Mouse (Mus musculus): ENCODE data around the gene Olfr157. TPM values are rescaled to one million over a fixed set of nuclear protein-coding genes. Genes with fewer than 3 reads are reported as not detected.
A peak's percentile ranks its signal among the peaks of the same experiment; 100 is the strongest.

Olfr157 gene
- polyA plus RNA-seq, 1 experiment = not detected

GRCm38 (mm10) chr4:43854101-43854500 lies 14.1 kb upstream of the Olfr157 start:
- H3K27ac ChIP-seq (ENCODE audit: insufficient read depth, low read length) = no peak overlapping the region
- H3K36me3 ChIP-seq (ENCODE audit: control insufficient read depth, insufficient read depth, low read length, poor library complexity, severe bottlenecking) = no peaks in the 10 kb centered on the region
- H3K4me3 ChIP-seq (ENCODE audit: low read depth, low read length) = no peak overlapping the region
- H3K27me3 ChIP-seq (ENCODE audit: control insufficient read depth, insufficient read depth, low read length, poor library complexity, severe bottlenecking) = no peaks in the 10 kb centered on the region
- no peaks in the 10 kb centered on the region for H3K9me3 ChIP-seq (replicated peaks; ENCODE audit: control insufficient read depth, insufficient read depth, low read length, poor library complexity, severe bottlenecking)
- no peaks in the 10 kb centered on the region for H3K4me1 ChIP-seq (ENCODE audit: control insufficient read depth, insufficient read depth, low read length)
- TF ChIP-seq POLR2A (IDR thresholded peaks at IDR 0.05; ENCODE audit: insufficient read depth, low read length) = no peak
- H3K9ac ChIP-seq (ENCODE audit: low read depth, poor library complexity, severe bottlenecking) = no peak overlapping the region

DNA sequence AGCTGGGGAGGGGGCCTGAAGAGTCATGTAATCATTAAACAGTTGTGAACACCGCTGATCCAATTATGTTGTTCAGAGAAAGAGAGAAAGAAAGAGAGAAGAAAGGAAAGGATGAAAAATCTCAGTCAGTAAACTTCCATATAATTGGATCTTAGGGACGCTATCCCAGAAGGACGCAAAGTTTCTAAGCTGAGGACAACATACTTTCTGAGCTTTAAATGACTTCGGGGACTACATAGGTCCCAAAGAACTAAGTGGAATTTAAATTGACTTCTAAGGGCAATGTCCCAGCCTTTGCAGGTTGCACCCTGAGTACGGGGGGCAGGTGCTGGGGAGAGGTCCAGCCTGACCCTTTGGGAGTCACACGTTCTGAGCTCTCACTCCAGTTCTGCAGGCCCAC lies 11.3 kb upstream of the Olfr157 start, which contains the start of gene Olfr155:
Gene Olfr155, plus strand, starts transcription at position 301 of the 400 bp plus-strand sequence.
- H3K36me3 ChIP-seq (ENCODE audit: control insufficient read depth, insufficient read depth, low read length, poor library complexity, severe bottlenecking) = no peaks in the 10 kb centered on the region
- H3K9ac ChIP-seq (ENCODE audit: low read depth, poor library complexity, severe bottlenecking) = no peak within 1 kb of the TSS
- no peak within 1 kb of the TSS for H3K27ac ChIP-seq (ENCODE audit: insufficient read depth, low read length)
- no peak within 1 kb of the TSS for H3K4me3 ChIP-seq (ENCODE audit: low read depth, low read length)
- no peaks in the 10 kb centered on the region for H3K4me1 ChIP-seq (ENCODE audit: control insufficient read depth, insufficient read depth, low read length)
- TF ChIP-seq CTCF (IDR thresholded peaks at IDR 0.05; ENCODE audit: low read depth, low read length) (no peak), POLR2A (IDR thresholded peaks at IDR 0.05; ENCODE audit: insufficient read depth, low read length) (no peak), EP300 (IDR thresholded peaks at IDR 0.05; ENCODE audit: insufficient read depth, low read depth, low read length) (no peak)
- no peaks in the 10 kb centered on the region for H3K9me3 ChIP-seq (replicated peaks; ENCODE audit: control insufficient read depth, insufficient read depth, low read length, poor library complexity, severe bottlenecking)
- H3K27me3 ChIP-seq (ENCODE audit: control insufficient read depth, insufficient read depth, low read length, poor library complexity, severe bottlenecking) = no peaks in the 10 kb centered on the region

GRCm38 (mm10) chr4:43838326-43838725 lies 1.7 kb downstream of the Olfr157 start:
- H3K9ac ChIP-seq (ENCODE audit: low read depth, poor library complexity, severe bottlenecking) = no peak overlapping the region
- H3K27ac ChIP-seq (ENCODE audit: insufficient read depth, low read length) = no peak overlapping the region
- no peak for TF ChIP-seq CTCF (IDR thresholded peaks at IDR 0.05; ENCODE audit: low read depth, low read length)
- TF ChIP-seq EP300 (IDR thresholded peaks at IDR 0.05; ENCODE audit: insufficient read depth, low read depth, low read length) = no peak
- no peak for TF ChIP-seq POLR2A (IDR thresholded peaks at IDR 0.05; ENCODE audit: insufficient read depth, low read length)
- no peaks in the 10 kb centered on the region; the same call in 1 of the 2 replicates for H3K9me3 ChIP-seq (replicated peaks; ENCODE audit: control insufficient read depth, insufficient read depth, low read length, poor library complexity, severe bottlenecking)
- H3K36me3 ChIP-seq (ENCODE audit: control insufficient read depth, insufficient read depth, low read length, poor library complexity, severe bottlenecking) = no peaks in the 10 kb centered on the region
- H3K4me1 ChIP-seq (ENCODE audit: control insufficient read depth, insufficient read depth, low read length) = no peaks in the 10 kb centered on the region
- H3K4me3 ChIP-seq (ENCODE audit: low read depth, low read length) = no peak overlapping the region
- no peaks in the 10 kb centered on the region for H3K27me3 ChIP-seq (ENCODE audit: control insufficient read depth, insufficient read depth, low read length, poor library complexity, severe bottlenecking)

DNA sequence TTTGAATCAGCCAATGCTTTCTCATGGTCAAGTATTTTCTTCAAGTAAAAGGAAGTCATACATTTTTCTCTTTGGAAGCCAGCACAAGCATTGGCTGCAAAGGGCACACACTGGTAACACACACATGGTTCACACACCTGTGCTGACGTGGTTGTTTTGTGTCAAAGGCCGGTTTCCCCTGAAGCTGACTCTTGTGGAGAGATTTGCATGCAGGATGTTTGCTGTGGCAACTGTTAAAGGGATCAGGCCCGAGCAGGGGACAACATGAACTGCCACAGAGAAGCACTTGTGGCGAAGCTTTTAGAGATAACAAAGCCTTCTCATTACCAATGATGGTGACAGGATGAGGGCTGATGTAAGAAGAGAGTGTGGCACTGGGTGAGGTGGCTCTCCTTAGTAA lies 5.3 kb downstream of the Olfr157 start:
- Histone ChIP-seq H3K4me3 (ENCODE audit: low read depth, low read length) (no peak overlapping the region), H3K27ac (ENCODE audit: insufficient read depth, low read length) (no peak overlapping the region), H3K4me1 (ENCODE audit: control insufficient read depth, insufficient read depth, low read length) (no peaks in the 10 kb centered on the region), H3K36me3 (ENCODE audit: control insufficient read depth, insufficient read depth, low read length, poor library complexity, severe bottlenecking) (no peaks in the 10 kb centered on the region), H3K27me3 (ENCODE audit: control insufficient read depth, insufficient read depth, low read length, poor library complexity, severe bottlenecking) (no peaks in the 10 kb centered on the region; the same call in 1 of the 2 replicates), H3K9me3 (replicated peaks; ENCODE audit: control insufficient read depth, insufficient read depth, low read length, poor library complexity, severe bottlenecking) (no peaks in the 10 kb centered on the region), H3K9ac (ENCODE audit: low read depth, poor library complexity, severe bottlenecking) (no peak overlapping the region)
- no peak for TF ChIP-seq EP300 (IDR thresholded peaks at IDR 0.05; ENCODE audit: insufficient read depth, low read depth, low read length)
- no peak for TF ChIP-seq POLR2A (IDR thresholded peaks at IDR 0.05; ENCODE audit: insufficient read depth, low read length)
- no peak for TF ChIP-seq CTCF (IDR thresholded peaks at IDR 0.05; ENCODE audit: low read depth, low read length)

DNA sequence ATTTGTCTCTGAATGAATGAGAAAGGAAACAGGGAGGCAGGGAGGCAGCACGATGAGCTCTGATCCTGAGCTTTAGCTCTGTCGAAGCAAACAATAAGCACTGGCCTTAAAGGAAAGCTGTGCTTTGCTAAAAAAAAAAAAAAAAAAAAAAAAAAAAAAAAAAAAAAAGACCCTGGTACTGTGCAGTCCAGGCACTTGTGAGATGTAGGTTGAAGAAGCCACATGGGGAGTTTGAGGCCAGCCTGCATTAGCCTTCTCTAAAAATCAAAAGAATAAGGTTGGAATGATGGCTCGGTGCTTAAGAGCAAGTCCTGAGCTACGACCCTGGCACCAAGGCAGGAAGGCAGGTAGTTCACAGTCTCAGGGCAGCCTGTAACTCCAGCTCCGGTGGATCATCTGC lies 6.2 kb downstream of the Olfr157 start:
- no peak for TF ChIP-seq EP300 (IDR thresholded peaks at IDR 0.05; ENCODE audit: insufficient read depth, low read depth, low read length)
- TF ChIP-seq CTCF (IDR thresholded peaks at IDR 0.05; ENCODE audit: low read depth, low read length) = no peak
- no peak for TF ChIP-seq POLR2A (IDR thresholded peaks at IDR 0.05; ENCODE audit: insufficient read depth, low read length)
- no peaks in the 10 kb centered on the region for H3K36me3 ChIP-seq (ENCODE audit: control insufficient read depth, insufficient read depth, low read length, poor library complexity, severe bottlenecking)
- no peaks in the 10 kb centered on the region; the same call in 1 of the 2 replicates for H3K27me3 ChIP-seq (ENCODE audit: control insufficient read depth, insufficient read depth, low read length, poor library complexity, severe bottlenecking)
- no peak overlapping the region for H3K4me3 ChIP-seq (ENCODE audit: low read depth, low read length)
- H3K27ac ChIP-seq (ENCODE audit: insufficient read depth, low read length) = no peak overlapping the region
- no peaks in the 10 kb centered on the region for H3K9me3 ChIP-seq (replicated peaks; ENCODE audit: control insufficient read depth, insufficient read depth, low read length, poor library complexity, severe bottlenecking)
- no peak overlapping the region for H3K9ac ChIP-seq (ENCODE audit: low read depth, poor library complexity, severe bottlenecking)
- no peaks in the 10 kb centered on the region for H3K4me1 ChIP-seq (ENCODE audit: control insufficient read depth, insufficient read depth, low read length)

GRCm38 (mm10) chr4:43832031-43832430 lies 8.0 kb downstream of the Olfr157 start:
- no peak overlapping the region for H3K9ac ChIP-seq (ENCODE audit: low read depth, poor library complexity, severe bottlenecking)
- H3K27me3 ChIP-seq (ENCODE audit: control insufficient read depth, insufficient read depth, low read length, poor library complexity, severe bottlenecking) = no peaks in the 10 kb centered on the region; the same call in 1 of the 2 replicates
- no peaks in the 10 kb centered on the region for H3K9me3 ChIP-seq (replicated peaks; ENCODE audit: control insufficient read depth, insufficient read depth, low read length, poor library complexity, severe bottlenecking)
- H3K27ac ChIP-seq (ENCODE audit: insufficient read depth, low read length) = no peak overlapping the region
- TF ChIP-seq CTCF (IDR thresholded peaks at IDR 0.05; ENCODE audit: low read depth, low read length) (peak; percentile 57), POLR2A (IDR thresholded peaks at IDR 0.05; ENCODE audit: insufficient read depth, low read length) (no peak), EP300 (IDR thresholded peaks at IDR 0.05; ENCODE audit: insufficient read depth, low read depth, low read length) (no peak)
- H3K36me3 ChIP-seq (ENCODE audit: control insufficient read depth, insufficient read depth, low read length, poor library complexity, severe bottlenecking) = no peaks in the 10 kb centered on the region
- no peaks in the 10 kb centered on the region for H3K4me1 ChIP-seq (ENCODE audit: control insufficient read depth, insufficient read depth, low read length)
- no peak overlapping the region for H3K4me3 ChIP-seq (ENCODE audit: low read depth, low read length)
